Mouse (Mus musculus) thymus, postnatal 14 days (tissue): Measurements from ENCODE around the gene Arhgdib.
A peak's percentile ranks its signal among the peaks of the same experiment; 100 is the strongest.
"Not testable (repeated sequence)": the region's sequence is repeated elsewhere in the genome, so short reads cannot be mapped to it uniquely, and the experiment has no call there.

Experiments used
- DNase-seq: peaks from one replicate; pipeline ENCODE4 v3.0.0; 2021

The Arhgdib gene

DNA sequence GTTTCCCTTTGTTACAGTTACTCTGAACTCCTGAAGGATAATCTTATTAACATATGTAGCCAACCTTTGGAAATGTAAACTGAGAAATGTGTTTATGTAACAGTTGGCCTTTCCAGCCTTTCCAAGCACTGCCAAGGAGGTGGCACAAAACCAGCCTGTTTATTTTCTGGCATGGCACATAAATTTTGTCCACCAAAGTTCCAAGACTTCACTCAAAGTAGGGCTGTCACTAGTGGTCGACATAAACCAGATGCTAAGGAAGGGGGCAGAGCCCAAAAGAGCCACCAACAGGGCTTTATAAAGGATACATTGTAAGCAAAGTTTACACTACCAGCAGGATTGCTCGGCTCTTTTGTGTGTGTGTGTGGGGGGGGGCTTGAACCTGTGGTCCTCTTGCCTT is 23.8 kb downstream of the Arhgdib start:
- DNase-seq = no peak

GRCm38 (mm10) chr6:136915721-136916395 is 25.8 kb downstream of the Arhgdib start:
- DNase-seq = no peak

DNA sequence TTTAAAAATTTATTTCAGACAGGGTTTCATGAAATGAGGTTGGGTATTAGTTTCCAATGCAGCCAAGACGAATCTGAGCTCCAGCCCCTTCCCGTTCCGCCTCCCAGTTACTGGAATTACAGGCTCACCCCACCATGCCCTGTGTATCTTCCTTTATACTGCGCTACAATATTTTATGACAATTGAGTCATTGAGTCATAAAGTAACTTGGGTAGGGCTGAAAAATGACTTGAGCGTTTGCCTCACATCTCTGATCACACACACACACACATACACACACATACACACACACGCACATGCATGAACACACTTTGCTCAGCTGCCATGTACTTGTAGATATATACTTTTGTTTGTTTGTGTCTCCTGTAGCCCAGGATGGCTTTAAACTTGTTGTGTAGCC is 27.5 kb downstream of the Arhgdib start:
- DNase-seq = no peak

DNA sequence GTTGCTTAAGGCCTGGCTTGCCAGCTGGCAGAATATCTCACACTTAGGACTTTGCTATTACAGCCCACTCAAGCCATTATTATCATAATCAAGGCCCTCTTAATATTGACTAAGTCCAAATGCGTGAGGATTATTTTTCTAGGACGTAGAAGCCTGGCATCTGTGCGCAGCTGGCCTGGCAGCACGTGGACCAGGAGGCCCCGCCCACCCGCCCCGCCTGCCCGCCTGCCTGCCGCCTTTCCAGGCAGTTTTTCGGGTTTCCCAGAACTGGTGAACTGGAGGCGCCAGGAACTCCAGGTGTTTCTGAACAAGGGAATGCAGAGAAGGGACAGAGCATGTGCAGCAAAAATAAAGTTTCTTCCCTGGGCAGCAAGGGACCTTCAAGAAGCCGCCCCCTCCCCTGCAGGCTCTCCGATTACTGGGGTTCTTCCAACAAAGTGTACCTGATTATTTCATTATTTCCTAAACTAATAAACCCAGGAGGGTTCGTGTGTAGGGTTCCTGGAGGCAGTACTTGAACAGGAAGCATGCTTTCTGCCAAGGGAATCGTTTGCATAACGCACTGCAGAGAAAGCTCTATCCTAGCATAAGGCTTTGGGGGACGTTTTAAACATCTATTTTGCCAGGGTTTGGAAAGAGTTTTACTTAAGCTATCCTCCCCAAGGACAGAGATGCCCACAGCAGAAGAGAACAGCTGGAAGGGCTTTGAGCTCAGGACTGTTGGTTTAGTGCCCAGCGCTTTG is 28.1 kb downstream of the Arhgdib start:
- no peak for DNase-seq

DNA sequence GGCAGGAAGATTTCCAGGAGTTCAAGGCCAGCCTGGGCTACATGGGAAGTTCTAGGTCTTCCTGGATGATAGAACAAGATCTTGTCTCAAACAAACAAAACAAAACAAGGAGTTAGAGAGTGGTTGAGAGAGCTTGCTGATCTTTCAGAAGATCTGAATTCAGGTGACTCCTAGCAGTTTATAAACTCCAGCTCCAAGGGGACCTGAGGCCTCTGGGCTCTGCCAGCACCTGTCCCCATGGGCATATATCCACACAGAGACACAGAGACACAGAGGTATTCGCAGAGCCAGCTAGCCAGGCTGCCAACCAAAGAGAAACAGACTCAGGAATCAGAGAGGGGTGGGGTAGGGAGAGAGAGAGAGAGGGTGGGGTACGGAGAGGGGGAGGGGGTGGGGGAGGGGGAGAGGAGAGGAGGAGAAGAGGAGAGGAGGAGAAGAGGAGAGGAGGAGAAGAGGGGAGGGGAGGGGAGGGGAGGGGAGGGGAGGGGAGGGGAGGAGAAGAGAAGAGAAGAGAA is 28.9 kb downstream of the Arhgdib start:
- DNase-seq = no peak

GRCm38 (mm10) chr6:136910247-136910890 is 31.3 kb downstream of the Arhgdib start:
- DNase-seq = no peak

GRCm38 (mm10) chr6:136906937-136907293 is 34.8 kb downstream of the Arhgdib start:
- DNase-seq = no peak

DNA sequence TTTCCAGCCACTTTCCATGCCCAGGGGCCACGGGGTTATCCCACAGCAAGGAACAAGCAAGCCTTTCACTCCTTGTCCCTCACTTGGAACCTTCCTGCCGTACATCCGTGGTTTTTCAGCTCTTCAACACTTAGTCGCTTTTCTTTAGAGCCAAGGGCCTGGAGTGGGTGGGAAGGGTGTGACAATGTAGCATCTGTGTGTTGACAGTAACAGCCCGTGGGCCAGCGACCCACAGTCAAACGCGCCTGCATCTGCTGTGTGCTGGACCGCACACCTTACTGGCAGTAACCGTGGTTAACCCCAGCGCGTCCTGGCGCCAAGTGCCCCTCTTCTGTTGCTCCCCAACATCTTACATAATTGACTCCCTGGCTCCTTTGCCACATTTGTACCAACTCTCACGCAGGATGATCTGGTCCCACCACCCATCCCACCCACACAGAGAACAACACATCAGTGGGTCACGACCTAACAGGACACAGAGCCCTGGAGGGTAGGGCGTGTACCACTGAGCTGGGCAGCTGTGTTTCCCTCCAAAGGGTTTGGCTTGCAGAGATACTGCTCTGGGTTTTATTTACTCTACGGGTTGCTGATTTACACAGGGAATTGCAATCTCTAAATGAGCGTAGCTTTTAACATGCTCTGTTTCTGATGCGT is 35.3 kb downstream of the Arhgdib start:
- DNase-seq = no peak

GRCm38 (mm10) chr6:136903885-136904470 is 37.7 kb downstream of the Arhgdib start:
- no peak for DNase-seq

GRCm38 (mm10) chr6:136902527-136902926 is 39.2 kb downstream of the Arhgdib start:
- DNase-seq = no peak

GRCm38 (mm10) chr6:136901010-136901409 is 40.7 kb downstream of the Arhgdib start:
- DNase-seq = no peak

GRCm38 (mm10) chr6:136900369-136901009 is 41.2 kb downstream of the Arhgdib start:
- DNase-seq = no peak

GRCm38 (mm10) chr6:136898954-136899353 is 42.7 kb downstream of the Arhgdib start:
- DNase-seq = peak; percentile 42

DNA sequence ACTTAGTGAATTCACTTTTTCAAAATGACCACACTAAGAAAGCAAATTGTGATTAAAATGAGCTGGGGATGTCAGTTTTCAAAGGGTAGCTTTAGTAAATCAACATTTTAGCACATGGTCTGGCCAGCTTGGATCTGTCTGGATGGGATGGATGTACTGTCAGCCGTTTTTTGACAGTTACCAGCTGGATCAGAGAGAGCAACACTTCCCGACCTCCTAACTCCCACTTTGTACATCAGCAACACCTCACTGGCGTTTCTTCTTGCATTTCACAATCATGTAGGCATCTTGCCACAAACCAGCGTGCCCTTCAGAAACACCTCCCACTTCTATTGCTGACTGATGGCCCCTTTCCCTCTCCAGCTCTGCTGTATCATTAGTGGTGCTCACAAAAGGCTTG is 43.5 kb downstream of the Arhgdib start:
- DNase-seq = no peak

DNA sequence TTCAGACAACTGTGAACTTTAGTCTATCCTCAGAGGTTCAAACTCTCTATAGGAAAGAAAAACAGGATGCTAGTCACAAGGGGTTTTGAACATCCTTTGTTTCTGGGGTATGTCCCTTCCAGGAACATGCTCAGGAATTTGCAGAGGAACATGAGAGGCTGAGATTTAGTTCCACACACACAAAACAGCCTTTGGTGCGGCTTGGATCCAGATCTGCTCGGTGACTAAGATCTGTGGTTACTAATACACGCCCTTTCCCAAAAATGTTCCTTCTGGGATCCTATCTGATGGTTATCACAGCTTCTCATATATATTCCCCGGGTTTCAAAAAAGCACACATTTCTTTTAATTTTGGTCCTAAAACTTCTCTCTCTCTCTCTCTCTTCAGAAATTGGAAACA is 43.9 kb downstream of the Arhgdib start:
- DNase-seq = no peak

GRCm38 (mm10) chr6:136894532-136895339 is 47.0 kb downstream of the Arhgdib start:
- no peak for DNase-seq

GRCm38 (mm10) chr6:136892002-136892401 is 49.7 kb downstream of the Arhgdib start:
- no peak for DNase-seq

DNA sequence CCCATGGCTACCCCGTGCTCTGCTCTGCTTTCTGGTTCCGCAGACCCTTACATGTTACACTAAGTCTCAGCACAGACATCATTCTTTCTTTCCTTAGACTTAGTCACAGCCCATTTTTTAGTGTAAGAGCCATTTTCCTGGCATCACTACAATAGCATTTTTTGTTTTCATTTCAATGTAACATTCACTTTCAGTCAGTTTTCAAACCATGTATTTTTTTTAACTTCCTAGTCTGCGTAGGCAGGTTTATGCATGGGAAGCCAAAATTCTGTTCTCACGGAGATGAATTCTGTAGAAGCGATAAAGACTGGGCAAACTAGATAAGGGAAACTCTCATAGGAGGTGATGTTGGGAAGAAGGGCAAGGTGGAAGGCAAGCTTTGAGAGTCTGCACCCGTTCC is 52.1 kb downstream of the Arhgdib start:
- DNase-seq = no peak

GRCm38 (mm10) chr6:136889067-136889466 is 52.6 kb downstream of the Arhgdib start:
- no peak for DNase-seq

DNA sequence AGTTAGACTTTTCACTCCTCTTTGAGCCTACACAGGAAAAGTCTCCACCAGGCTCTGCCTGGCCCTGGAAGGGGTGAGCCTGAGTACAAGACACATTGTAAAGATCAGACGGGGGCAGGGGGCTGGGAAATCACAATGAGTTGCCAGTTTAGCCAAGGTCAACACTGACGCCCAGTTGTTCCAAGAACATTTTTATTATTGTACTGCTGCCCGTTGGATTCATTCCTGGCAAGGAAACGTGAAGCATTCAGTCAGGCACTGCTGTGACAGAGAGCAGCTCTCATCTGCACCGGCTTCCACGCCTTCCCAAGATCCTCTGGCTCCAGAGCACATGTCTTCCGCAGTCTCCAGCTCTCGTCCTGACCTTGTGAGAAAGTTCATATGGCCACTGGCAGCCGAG is 53.8 kb downstream of the Arhgdib start:
- DNase-seq = no peak

- not testable (repeated sequence) for DNase-seq
Observed at GRCm38 (mm10) chr6:136884766-136885165, 56.9 kb downstream of the Arhgdib start.

DNA sequence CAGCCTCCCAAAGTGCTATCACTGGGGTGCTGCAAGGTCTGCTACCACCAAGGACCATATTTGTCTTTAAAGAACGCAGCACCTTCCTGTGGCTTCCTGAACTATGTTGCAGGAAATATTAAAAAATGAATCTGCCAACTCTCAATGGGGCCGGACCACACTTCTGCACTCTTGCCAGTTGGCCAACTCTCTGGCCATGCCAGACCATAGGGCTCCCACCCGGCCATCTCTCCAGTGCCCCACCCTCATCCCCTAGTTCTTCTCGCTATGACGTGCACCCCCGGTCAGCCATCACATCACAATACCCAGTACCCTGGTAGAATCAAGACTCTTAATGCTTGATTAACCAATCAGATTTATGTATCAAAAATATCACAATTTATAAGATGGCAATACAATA is 57.7 kb downstream of the Arhgdib start:
- DNase-seq = no peak
